Mouse (Mus musculus): ENCODE measurements around the gene Sesn2. TPM values are rescaled to one million over a fixed set of nuclear protein-coding genes. Genes with fewer than 3 reads are reported as not detected.

Sesn2 gene
- polyA plus RNA-seq, 1 experiment from 2014 or later: 6.4 TPM

- WGBS: 82% methylated on average over 6 of the region's 6 CpGs
- H3K4me1 ChIP-seq (ENCODE audit: control insufficient read depth, insufficient read depth, low read length): no peaks in the 10 kb centered on the region
- H3K27me3 ChIP-seq (replicated peaks; ENCODE audit: control insufficient read depth, insufficient read depth, low read length): no peaks in the 10 kb centered on the region
- H3K4me2 ChIP-seq (ENCODE audit: low read depth, low read length): no peak overlapping the region
- no peak overlapping the region for H3K27ac ChIP-seq (replicated peaks; ENCODE audit: low read depth, low read length)
- no peaks in the 10 kb centered on the region for H3K36me3 ChIP-seq (ENCODE audit: control insufficient read depth, insufficient read depth, low read length)
- no peaks in the 10 kb centered on the region for H3K9me3 ChIP-seq (ENCODE audit: control insufficient read depth, low read length)
- ATAC-seq (ENCODE audit: low read depth) (no peak), DNase-seq (ENCODE audit: low spot score) (no peak)
- no peak overlapping the region for H3K4me3 ChIP-seq (ENCODE audit: low read depth, low read length)
- H3K9ac ChIP-seq (ENCODE audit: low read depth, low read length): no peak overlapping the region
Observed at GRCm38 (mm10) chr4:132506250-132506649, 4.1 kb downstream of the Sesn2 start.

GRCm38 (mm10) chr4:132505800-132506199 lies 4.5 kb downstream of the Sesn2 start:
- 44% methylated on average over 10 of the region's 10 CpGs for WGBS
- no peaks in the 10 kb centered on the region for H3K4me1 ChIP-seq (ENCODE audit: control insufficient read depth, insufficient read depth, low read length)
- H3K4me3 ChIP-seq (ENCODE audit: low read depth, low read length): no peak overlapping the region
- H3K9ac ChIP-seq (ENCODE audit: low read depth, low read length): no peak overlapping the region
- no peaks in the 10 kb centered on the region for H3K9me3 ChIP-seq (ENCODE audit: control insufficient read depth, low read length)
- H3K36me3 ChIP-seq (ENCODE audit: control insufficient read depth, insufficient read depth, low read length): 0 out of 2 replicates have a peak, but pooled peaks cover 3% of the 10 kb centered on the region
- H3K4me2 ChIP-seq (ENCODE audit: low read depth, low read length): no peak overlapping the region
- DNase-seq (ENCODE audit: low spot score): no peak
- H3K27ac ChIP-seq (replicated peaks; ENCODE audit: low read depth, low read length): no peak overlapping the region
- H3K27me3 ChIP-seq (replicated peaks; ENCODE audit: control insufficient read depth, insufficient read depth, low read length): no peaks in the 10 kb centered on the region
- ATAC-seq (ENCODE audit: low read depth): no peak

GRCm38 (mm10) chr4:132505034-132505738 lies 5.1 kb downstream of the Sesn2 start:
- no peak for ATAC-seq (ENCODE audit: low read depth)

DNA sequence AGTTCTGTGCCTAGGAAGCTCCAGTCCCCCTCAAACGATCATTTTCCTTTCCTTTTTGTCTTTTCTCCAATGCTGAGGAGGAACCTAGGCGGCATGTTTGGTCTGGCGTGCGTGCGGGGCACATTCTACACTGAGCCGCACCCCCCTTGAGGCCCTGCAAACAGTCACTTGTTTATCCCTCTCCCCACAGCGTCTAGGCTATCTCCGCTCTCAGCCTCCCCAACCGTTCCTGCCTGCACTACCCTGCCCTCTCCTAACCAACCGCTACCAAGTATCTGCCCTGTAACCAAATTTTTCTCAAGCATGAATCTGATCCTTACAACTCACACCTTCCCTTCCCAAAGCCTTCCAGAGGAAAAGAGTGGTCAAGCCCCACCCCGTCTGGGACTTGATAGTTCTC lies 7.0 kb downstream of the Sesn2 start:
- no peak overlapping the region for H3K27ac ChIP-seq (replicated peaks; ENCODE audit: low read depth, low read length)
- no peaks in the 10 kb centered on the region for H3K9me3 ChIP-seq (ENCODE audit: control insufficient read depth, low read length)
- H3K36me3 ChIP-seq (ENCODE audit: control insufficient read depth, insufficient read depth, low read length): 0 out of 2 replicates have a peak, but pooled peaks cover 16% of the 10 kb centered on the region
- H3K27me3 ChIP-seq (replicated peaks; ENCODE audit: control insufficient read depth, insufficient read depth, low read length): no peaks in the 10 kb centered on the region
- no peak overlapping the region for H3K4me2 ChIP-seq (ENCODE audit: low read depth, low read length)
- H3K4me1 ChIP-seq (ENCODE audit: control insufficient read depth, insufficient read depth, low read length): no peaks in the 10 kb centered on the region
- no peak overlapping the region for H3K4me3 ChIP-seq (ENCODE audit: low read depth, low read length)
- 82% methylated on average over 11 of the region's 11 CpGs for WGBS
- ATAC-seq (ENCODE audit: low read depth) (no peak), DNase-seq (ENCODE audit: low spot score) (no peak)
- no peak overlapping the region for H3K9ac ChIP-seq (ENCODE audit: low read depth, low read length)

More at GRCm38 (mm10) chr4:132505034-132505738, 5.1 kb downstream of the Sesn2 start:
- Histone ChIP-seq H3K36me3 (ENCODE audit: control insufficient read depth, insufficient read depth, low read length) (0 out of 2 replicates have a peak, but pooled peaks cover 6% of the 10 kb centered on the region), H3K9me3 (ENCODE audit: control insufficient read depth, low read length) (no peaks in the 10 kb centered on the region), H3K4me3 (ENCODE audit: low read depth, low read length) (no peak overlapping the region), H3K4me2 (ENCODE audit: low read depth, low read length) (no peak overlapping the region), H3K27me3 (replicated peaks; ENCODE audit: control insufficient read depth, insufficient read depth, low read length) (no peaks in the 10 kb centered on the region), H3K4me1 (ENCODE audit: control insufficient read depth, insufficient read depth, low read length) (no peaks in the 10 kb centered on the region), H3K9ac (ENCODE audit: low read depth, low read length) (no peak overlapping the region), H3K27ac (replicated peaks; ENCODE audit: low read depth, low read length) (no peak overlapping the region)
- no peak for DNase-seq (ENCODE audit: low spot score)
- 62% methylated on average over 6 of the region's 6 CpGs for WGBS

DNA sequence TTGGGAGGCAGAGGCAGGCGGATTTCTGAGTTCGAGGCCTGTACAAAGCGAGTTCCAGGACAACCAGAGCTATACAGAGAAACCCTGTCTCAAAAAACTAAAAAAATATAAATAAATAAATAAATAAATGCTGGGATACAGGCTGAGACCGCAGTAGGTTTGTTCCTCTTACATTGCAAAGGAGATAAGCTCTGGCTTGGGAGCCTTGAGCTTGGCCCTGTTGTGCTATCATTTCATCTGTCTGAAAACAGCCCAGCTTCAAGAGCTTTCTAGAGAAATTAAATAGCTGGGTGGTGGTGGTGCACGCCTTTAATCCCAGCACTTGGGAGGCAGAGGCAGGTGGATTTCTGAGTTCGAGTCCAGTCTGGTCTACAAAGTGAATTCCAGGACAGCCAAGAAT lies 8.7 kb downstream of the Sesn2 start:
- H3K27me3 ChIP-seq (replicated peaks; ENCODE audit: control insufficient read depth, insufficient read depth, low read length): no peaks in the 10 kb centered on the region
- no peaks in the 10 kb centered on the region for H3K9me3 ChIP-seq (ENCODE audit: control insufficient read depth, low read length)
- DNase-seq (ENCODE audit: low spot score) (no peak), ATAC-seq (ENCODE audit: low read depth) (no peak)
- H3K36me3 ChIP-seq (ENCODE audit: control insufficient read depth, insufficient read depth, low read length): peaks cover 33% of the 10 kb centered on the region; the same call in 1 of the 2 replicates
- H3K4me1 ChIP-seq (ENCODE audit: control insufficient read depth, insufficient read depth, low read length): no peaks in the 10 kb centered on the region
- no peak overlapping the region for H3K4me3 ChIP-seq (ENCODE audit: low read depth, low read length)
- H3K4me2 ChIP-seq (ENCODE audit: low read depth, low read length): no peak overlapping the region
- WGBS: 95% methylated on average over 6 of the region's 6 CpGs
- H3K9ac ChIP-seq (ENCODE audit: low read depth, low read length): no peak overlapping the region
- no peak overlapping the region for H3K27ac ChIP-seq (replicated peaks; ENCODE audit: low read depth, low read length)

- 86% methylated on average over 20 of the region's 20 CpGs for whole genome bisulfite sequencing
- DNase-seq (ENCODE audit: low spot score) (no peak), ATAC-seq (ENCODE audit: low read depth) (no peak)
- Histone ChIP-seq H3K36me3 (ENCODE audit: control insufficient read depth, insufficient read depth, low read length) (peaks cover 48% of the 10 kb centered on the region; the same call in 1 of the 2 replicates), H3K27me3 (replicated peaks; ENCODE audit: control insufficient read depth, insufficient read depth, low read length) (no peaks in the 10 kb centered on the region), H3K4me3 (ENCODE audit: low read depth, low read length) (no peak overlapping the region), H3K9me3 (ENCODE audit: control insufficient read depth, low read length) (no peaks in the 10 kb centered on the region), H3K4me2 (ENCODE audit: low read depth, low read length) (no peak overlapping the region), H3K9ac (ENCODE audit: low read depth, low read length) (no peak overlapping the region), H3K27ac (replicated peaks; ENCODE audit: low read depth, low read length) (no peak overlapping the region), H3K4me1 (ENCODE audit: control insufficient read depth, insufficient read depth, low read length) (no peaks in the 10 kb centered on the region)
Observed at GRCm38 (mm10) chr4:132494271-132494918, 15.9 kb downstream of the Sesn2 start.

GRCm38 (mm10) chr4:132492178-132493060 lies 17.9 kb downstream of the Sesn2 start:
- WGBS: 74% methylated on average over 10 of the region's 10 CpGs
- DNase-seq (ENCODE audit: low spot score): peak; percentile 36

DNA sequence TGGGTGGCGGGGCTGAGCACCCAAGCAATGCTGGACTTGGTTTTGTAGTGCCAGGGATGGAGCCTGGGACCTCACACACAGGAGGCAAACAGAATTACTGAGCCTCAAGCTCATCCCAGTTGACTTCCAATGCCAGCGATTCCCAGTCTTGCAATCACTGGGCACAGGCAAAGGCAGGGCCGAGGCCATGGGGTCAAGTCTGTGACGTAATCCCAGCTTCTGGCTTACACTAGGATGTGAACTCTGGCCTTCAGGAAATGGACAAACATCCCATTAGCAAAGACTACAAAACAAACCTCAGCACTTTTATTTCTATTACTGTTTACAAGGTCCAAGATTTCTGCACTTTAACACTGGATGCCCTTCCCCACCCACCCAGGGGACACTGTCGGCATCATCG lies 18.6 kb downstream of the Sesn2 start:
- Histone ChIP-seq H3K27ac (replicated peaks; ENCODE audit: low read depth, low read length) (no peak overlapping the region), H3K4me2 (ENCODE audit: low read depth, low read length) (no peak overlapping the region), H3K9ac (ENCODE audit: low read depth, low read length) (no peak overlapping the region), H3K9me3 (ENCODE audit: control insufficient read depth, low read length) (no peaks in the 10 kb centered on the region), H3K27me3 (replicated peaks; ENCODE audit: control insufficient read depth, insufficient read depth, low read length) (no peaks in the 10 kb centered on the region), H3K36me3 (ENCODE audit: control insufficient read depth, insufficient read depth, low read length) (peaks cover 22% of the 10 kb centered on the region; the same call in 1 of the 2 replicates), H3K4me1 (ENCODE audit: control insufficient read depth, insufficient read depth, low read length) (0 out of 2 replicates have a peak, but pooled peaks cover 2% of the 10 kb centered on the region), H3K4me3 (ENCODE audit: low read depth, low read length) (no peak overlapping the region)
- no peak for ATAC-seq (ENCODE audit: low read depth)
- 78% methylated on average over 6 of the region's 6 CpGs for WGBS
- no peak for DNase-seq (ENCODE audit: low spot score)

More at GRCm38 (mm10) chr4:132492178-132493060, 17.9 kb downstream of the Sesn2 start:
- H3K9ac ChIP-seq (ENCODE audit: low read depth, low read length): no peak overlapping the region
- no peaks in the 10 kb centered on the region for H3K27me3 ChIP-seq (replicated peaks; ENCODE audit: control insufficient read depth, insufficient read depth, low read length)
- no peaks in the 10 kb centered on the region for H3K9me3 ChIP-seq (ENCODE audit: control insufficient read depth, low read length)
- peaks cover 29% of the 10 kb centered on the region; the same call in 1 of the 2 replicates for H3K36me3 ChIP-seq (ENCODE audit: control insufficient read depth, insufficient read depth, low read length)
- no peak overlapping the region for H3K4me3 ChIP-seq (ENCODE audit: low read depth, low read length)
- ATAC-seq (ENCODE audit: low read depth): no peak
- no peak overlapping the region for H3K27ac ChIP-seq (replicated peaks; ENCODE audit: low read depth, low read length)
- no peak overlapping the region for H3K4me2 ChIP-seq (ENCODE audit: low read depth, low read length)
- H3K4me1 ChIP-seq (ENCODE audit: control insufficient read depth, insufficient read depth, low read length): 0 out of 2 replicates have a peak, but pooled peaks cover 2% of the 10 kb centered on the region

All from embryonic facial prominence, embryonic 14.5 days (tissue).